Mouse (Mus musculus) forebrain, embryonic 10.5 days (tissue): ENCODE data around the gene Cchcr1. TPM values are rescaled to one million over a fixed set of nuclear protein-coding genes. Genes with fewer than 3 reads are reported as not detected.
"Not testable (repeated sequence)": the region's sequence is repeated elsewhere in the genome, so short reads cannot be mapped to it uniquely, and the experiment has no call there.

Experiments
- DNase-seq: peaks from one replicate; pipeline ENCODE4 v3.0.0-alpha.2; 2017; ENCODE audit warnings: low spot score; ENCODE audit errors: extremely low spot score
- H3K27ac ChIP-seq: fragments of 300-500 bp; sonication (generic); 2 replicates; pipeline ENCODE4 v1.5.1; 2016; ENCODE audit warnings: mild to moderate bottlenecking
- H3K27me3 ChIP-seq: fragments of 300-500 bp; sonication (generic); 2 replicates; pipeline ENCODE4 v1.6.1; 2016; ENCODE audit warnings: mild to moderate bottlenecking; ENCODE audit not compliant: poor library complexity, severe bottlenecking
- H3K36me3 ChIP-seq: fragments of 300-500 bp; sonication (generic); replicated peaks from 2 replicates; pipeline ENCODE4 v1.6.1; 2016; ENCODE audit warnings: mild to moderate bottlenecking, moderate library complexity
- H3K4me1 ChIP-seq: fragments of 300-500 bp; sonication (generic); 2 replicates; pipeline ENCODE4 v1.6.1; 2016
- H3K4me3 ChIP-seq: fragments of 300-500 bp; sonication (generic); 2 replicates; pipeline ENCODE4 v1.5.1; 2016; ENCODE audit warnings: mild to moderate bottlenecking, moderate library complexity
- H3K9me3 ChIP-seq: fragments of 300-500 bp; sonication (generic); 2 replicates; pipeline ENCODE4 v1.6.1; 2016; ENCODE audit warnings: mild to moderate bottlenecking, moderate library complexity
- WGBS: fragments of 180-500 bp; shearing (Covaris S2); methylation state at CpG from one replicate; pipeline ENCODE4 v1.1.7; 2016; 5-methylcytosine and 5-hydroxymethylcytosine counted together
- polyA plus RNA-seq: library from polyadenylated mRNA; unstranded; fragments of >200 nt; fragmentation: Nextera tagmentation; extraction: Ambion mirVana; gene quantifications from 2 replicates; pipeline ENCODE4 v1.2.1, GENCODE M21; 2016

Gene Cchcr1
- polyA plus RNA-seq, 1 experiment from 2014 or later, result 21.6 TPM

- H3K4me3 ChIP-seq, result no peak overlapping the region
- H3K27ac ChIP-seq, result no peak overlapping the region
- peaks cover 77% of the 10 kb centered on the region for H3K27me3 ChIP-seq
- H3K9me3 ChIP-seq, result 0 out of 2 replicates have a peak, but pooled peaks cover 3% of the 10 kb centered on the region
- peaks cover 38% of the 10 kb centered on the region for H3K4me1 ChIP-seq
- WGBS, result 12% methylated on average over 8 of the region's 8 CpGs
- DNase-seq, result no peak
- no peaks in the 10 kb centered on the region for H3K36me3 ChIP-seq
Measured at GRCm38 (mm10) chr17:35504628-35505481, 12.0 kb upstream of the Cchcr1 start.

- Histone ChIP-seq H3K36me3 (no peaks in the 10 kb centered on the region), H3K4me1 (peaks cover 38% of the 10 kb centered on the region), H3K27ac (no peak within 1 kb of the TSS), H3K4me3 (no peak within 1 kb of the TSS), H3K9me3 (0 out of 2 replicates have a peak, but pooled peaks cover 3% of the 10 kb centered on the region), H3K27me3 (peaks cover 77% of the 10 kb centered on the region)
- DNase-seq, result no peak
- 22% methylated on average over 13 of the region's 13 CpGs for WGBS
Measured at GRCm38 (mm10) chr17:35505776-35506175, 11.1 kb upstream of the Cchcr1 start, which contains the start of gene Pou5f1. TSS of gene Pou5f1 (plus strand) at chr17:35506018.

- Histone ChIP-seq H3K4me3 (no peak overlapping the region), H3K4me1 (peaks cover 37% of the 10 kb centered on the region), H3K27ac (no peak overlapping the region), H3K9me3 (0 out of 2 replicates have a peak, but pooled peaks cover 3% of the 10 kb centered on the region), H3K36me3 (no peaks in the 10 kb centered on the region), H3K27me3 (peaks cover 75% of the 10 kb centered on the region)
- WGBS, result 6% methylated on average over 10 of the region's 10 CpGs
- no peak for DNase-seq
Measured at GRCm38 (mm10) chr17:35506881-35507280, 10.0 kb upstream of the Cchcr1 start.

GRCm38 (mm10) chr17:35507556-35508260 lies 9.2 kb upstream of the Cchcr1 start:
- H3K27me3 ChIP-seq, result peaks cover 68% of the 10 kb centered on the region
- no peak overlapping the region for H3K27ac ChIP-seq
- 17% methylated on average over 13 of the region's 13 CpGs for WGBS
- no peak overlapping the region for H3K4me3 ChIP-seq
- peaks cover 6% of the 10 kb centered on the region for H3K36me3 ChIP-seq
- DNase-seq, result no peak
- H3K4me1 ChIP-seq, result peaks cover 29% of the 10 kb centered on the region
- 0 out of 2 replicates have a peak, but pooled peaks cover 3% of the 10 kb centered on the region for H3K9me3 ChIP-seq

GRCm38 (mm10) chr17:35508279-35508678 lies 8.6 kb upstream of the Cchcr1 start:
- H3K27ac ChIP-seq, H3K9me3 ChIP-seq, H3K4me3 ChIP-seq, DNase-seq: not testable (repeated sequence)
- Histone ChIP-seq H3K27me3 (peaks cover 63% of the 10 kb centered on the region), H3K4me1 (peaks cover 28% of the 10 kb centered on the region), H3K36me3 (peaks cover 12% of the 10 kb centered on the region)
- 54% methylated on average over 5 of the region's 5 CpGs for WGBS

- Histone ChIP-seq H3K4me3 (no peak overlapping the region), H3K36me3 (peaks cover 17% of the 10 kb centered on the region), H3K27ac (no peak overlapping the region), H3K4me1 (peaks cover 24% of the 10 kb centered on the region), H3K27me3 (peaks cover 53% of the 10 kb centered on the region), H3K9me3 (0 out of 2 replicates have a peak, but pooled peaks cover 3% of the 10 kb centered on the region)
- peak; percentile 39 for DNase-seq
- 35% methylated on average over 8 of the region's 8 CpGs for WGBS
Measured at GRCm38 (mm10) chr17:35509284-35509683, 7.6 kb upstream of the Cchcr1 start.

GRCm38 (mm10) chr17:35512916-35513626 lies 3.8 kb upstream of the Cchcr1 start:
- Histone ChIP-seq H3K9me3 (no peaks in the 10 kb centered on the region), H3K36me3 (peaks cover 22% of the 10 kb centered on the region), H3K4me3 (no peak overlapping the region), H3K4me1 (peaks cover 39% of the 10 kb centered on the region), H3K27me3 (peaks cover 25% of the 10 kb centered on the region), H3K27ac (no peak overlapping the region)
- DNase-seq, result no peak
- WGBS, result 89% methylated on average over 7 of the region's 7 CpGs

GRCm38 (mm10) chr17:35513886-35514285 lies 3.0 kb upstream of the Cchcr1 start:
- Histone ChIP-seq H3K27me3 (peaks cover 17% of the 10 kb centered on the region), H3K4me1 (peaks cover 45% of the 10 kb centered on the region), H3K36me3 (peaks cover 22% of the 10 kb centered on the region), H3K27ac (peak overlapping the region; percentile 32; the same call in 1 of the 2 replicates), H3K4me3 (peak overlapping the region; percentile 70; the same call in 1 of the 2 replicates), H3K9me3 (no peaks in the 10 kb centered on the region)
- DNase-seq, result peak; percentile 84
- 10% methylated on average over 2 of the region's 2 CpGs for WGBS

GRCm38 (mm10) chr17:35514756-35515155 lies 2.1 kb upstream of the Cchcr1 start:
- Histone ChIP-seq H3K27ac (peak overlapping the region; percentile 32; the same call in 1 of the 2 replicates), H3K4me3 (peak overlapping the region; percentile 70), H3K27me3 (peaks cover 9% of the 10 kb centered on the region), H3K9me3 (no peaks in the 10 kb centered on the region), H3K4me1 (peaks cover 38% of the 10 kb centered on the region), H3K36me3 (peaks cover 23% of the 10 kb centered on the region)
- no peak for DNase-seq
- WGBS, result 68% methylated on average over 6 of the region's 6 CpGs

GRCm38 (mm10) chr17:35515911-35516640 lies 824 bp upstream of the Cchcr1 start:
- Histone ChIP-seq H3K36me3 (peaks cover 30% of the 10 kb centered on the region), H3K27ac (peak overlapping the region; percentile 88), H3K4me3 (peak overlapping the region; percentile 70), H3K9me3 (no peaks in the 10 kb centered on the region), H3K4me1 (peaks cover 38% of the 10 kb centered on the region), H3K27me3 (peaks cover 9% of the 10 kb centered on the region)
- WGBS, result 8% methylated on average over 25 of the region's 25 CpGs
- DNase-seq, result peak; percentile 44

GRCm38 (mm10) chr17:35517526-35517925 lies 626 bp downstream of the Cchcr1 start:
- Histone ChIP-seq H3K4me1 (peaks cover 38% of the 10 kb centered on the region), H3K36me3 (peaks cover 38% of the 10 kb centered on the region), H3K27me3 (peaks cover 9% of the 10 kb centered on the region), H3K27ac (peak overlapping the region; percentile 88), H3K9me3 (no peaks in the 10 kb centered on the region), H3K4me3 (peak overlapping the region; percentile 70)
- WGBS, result 12% methylated on average over 12 of the region's 12 CpGs
- no peak for DNase-seq

GRCm38 (mm10) chr17:35524354-35524753 lies 7.5 kb downstream of the Cchcr1 start:
- Histone ChIP-seq H3K36me3 (peaks cover 85% of the 10 kb centered on the region), H3K27ac (no peak overlapping the region), H3K4me1 (no peaks in the 10 kb centered on the region), H3K9me3 (no peaks in the 10 kb centered on the region), H3K27me3 (no peaks in the 10 kb centered on the region), H3K4me3 (no peak overlapping the region)
- 90% methylated on average over 9 of the region's 9 CpGs for WGBS
- DNase-seq, result no peak
